Mouse (Mus musculus) midbrain, embryonic 14.5 days (tissue): ENCODE measurements at regions not wholly inside any gene's neighbourhood (a gene's known extent, or its start where the extent isn't known, plus 50 kb on each side); places are given as distances from the start of the nearest gene placed in this dataset.
A peak's percentile ranks its signal among the peaks of the same experiment; 100 is the strongest.

Experiments
- ATAC-seq: fragments of 200-750 bp; cut with Nextera tagmentation; 2 replicates; pipeline ENCODE4 v1.8.0; 2017; ENCODE audit warnings: moderate number of reproducible peaks, moderate library complexity; ENCODE audit not compliant: low FRiP score, low TSS enrichment
- DNase-seq: peaks from one replicate; pipeline ENCODE4 v3.0.0-alpha.2; 2015
- H3K27ac ChIP-seq: fragments of 300-500 bp; sonication (generic); replicated peaks from 2 replicates; pipeline ENCODE4 v1.5.1; 2014; ENCODE audit warnings: mild to moderate bottlenecking, low read depth, low read length, moderate library complexity
- H3K27me3 ChIP-seq: fragments of 300-500 bp; sonication (generic); 2 replicates; pipeline ENCODE4 v1.6.1; 2014; ENCODE audit warnings: low read length, control low read depth, mixed read lengths; ENCODE audit not compliant: control insufficient read depth, insufficient read depth
- H3K36me3 ChIP-seq: fragments of 300-500 bp; sonication (generic); 2 replicates; pipeline ENCODE4 v1.6.1; 2014; ENCODE audit warnings: low read length, control low read depth; ENCODE audit not compliant: control insufficient read depth, insufficient read depth
- H3K4me1 ChIP-seq: fragments of 300-500 bp; sonication (generic); 2 replicates; pipeline ENCODE4 v1.6.1; 2014; ENCODE audit warnings: mild to moderate bottlenecking, antibody characterized with exemption, low read length, control low read depth; ENCODE audit not compliant: control insufficient read depth, insufficient read depth
- H3K4me2 ChIP-seq: fragments of 300-500 bp; sonication (generic); 2 replicates; pipeline ENCODE4 v1.6.1; 2014; ENCODE audit warnings: mild to moderate bottlenecking, low read length, moderate library complexity
- H3K4me3 ChIP-seq: fragments of 300-500 bp; sonication (generic); replicated peaks from 2 replicates; pipeline ENCODE4 v1.5.1; 2014; ENCODE audit warnings: low read depth, low read length
- H3K9ac ChIP-seq: fragments of 300-500 bp; sonication (generic); replicated peaks from 2 replicates; pipeline ENCODE4 v1.6.1; 2014; ENCODE audit warnings: mild to moderate bottlenecking, low read length, moderate library complexity
- H3K9me3 ChIP-seq: fragments of 300-500 bp; sonication (generic); 2 replicates; pipeline ENCODE4 v1.6.1; 2016; ENCODE audit warnings: low read length, control low read depth, mixed read lengths; ENCODE audit not compliant: control insufficient read depth
- WGBS: fragments of 180-500 bp; shearing (Covaris S2); extraction: QIAGEN DNeasy Blood & Tissue Kit; methylation state at CpG from one replicate; pipeline ENCODE4 v1.1.7; 2014; 5-methylcytosine and 5-hydroxymethylcytosine counted together

GRCm38 (mm10) chr8:107691251-107691650 lies 103.0 kb upstream of the Psmd7 start:
- Histone ChIP-seq H3K9me3 (no peaks in the 10 kb centered on the region), H3K4me3 (no peak overlapping the region), H3K27ac (no peak overlapping the region), H3K36me3 (no peaks in the 10 kb centered on the region), H3K4me2 (no peak overlapping the region), H3K9ac (no peak overlapping the region), H3K27me3 (no peaks in the 10 kb centered on the region), H3K4me1 (no peaks in the 10 kb centered on the region)
- DNase-seq (no peak), ATAC-seq (no peak)
- WGBS, result 59% methylated on average over 4 of the region's 4 CpGs

DNA sequence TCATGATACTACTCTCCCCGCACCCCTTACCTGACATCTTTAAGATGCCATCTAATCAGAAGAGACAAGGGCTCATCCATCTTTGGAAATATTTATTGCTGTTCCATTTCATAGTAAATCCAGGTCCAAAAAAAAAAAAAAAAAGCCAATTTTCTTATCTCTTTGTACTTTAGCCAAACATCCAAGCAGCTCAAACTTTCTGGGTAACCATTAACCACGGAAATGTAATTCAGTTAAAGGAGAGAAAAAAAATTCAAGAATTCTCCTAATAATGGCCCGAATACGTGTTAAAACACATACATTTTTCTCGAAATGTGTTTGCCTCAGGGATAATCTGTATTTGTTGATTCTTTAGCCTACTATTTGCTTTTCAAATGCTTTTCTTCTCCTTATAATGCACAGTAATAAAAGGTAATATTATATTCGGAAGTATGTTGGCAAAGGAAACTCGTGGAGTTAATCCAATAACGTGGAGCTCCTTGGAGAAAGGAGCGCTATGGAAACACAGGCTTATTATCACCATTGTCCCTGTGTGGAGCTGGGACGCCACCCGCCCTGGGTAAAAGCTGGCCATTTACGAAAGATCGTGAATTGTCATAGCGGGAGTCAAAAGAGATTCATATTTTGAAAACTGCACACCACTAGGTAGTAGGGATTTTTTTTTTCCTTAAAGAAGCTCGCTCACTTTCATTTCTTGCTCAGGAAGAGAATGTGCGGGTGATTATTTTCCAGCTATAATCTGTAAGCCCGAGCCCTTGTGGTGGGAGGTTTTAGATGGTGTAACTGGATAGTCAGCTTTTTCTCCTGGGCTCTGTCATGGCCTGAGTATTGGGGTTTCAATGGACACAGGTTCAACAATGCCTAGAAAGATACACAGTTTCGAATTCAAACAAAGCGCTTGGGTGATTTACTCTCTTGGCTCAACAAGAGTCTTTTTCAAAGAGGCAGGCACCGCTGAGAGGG lies 108.4 kb upstream of the Psmd7 start:
- no peak overlapping the region for H3K4me3 ChIP-seq
- no peaks in the 10 kb centered on the region for H3K27me3 ChIP-seq
- H3K4me2 ChIP-seq, result no peak overlapping the region
- H3K27ac ChIP-seq, result no peak overlapping the region
- DNase-seq, result peak; percentile 37
- no peaks in the 10 kb centered on the region for H3K36me3 ChIP-seq
- no peaks in the 10 kb centered on the region for H3K9me3 ChIP-seq
- 45% methylated on average over 20 of the region's 20 CpGs for WGBS
- no peak overlapping the region for H3K9ac ChIP-seq
- peaks cover 14% of the 10 kb centered on the region for H3K4me1 ChIP-seq
- no peak for ATAC-seq

GRCm38 (mm10) chr8:107699307-107699706 lies 111.0 kb upstream of the Psmd7 start:
- Histone ChIP-seq H3K9me3 (no peaks in the 10 kb centered on the region), H3K27ac (peak overlapping the region; percentile 26; the same call in 1 of the 2 replicates), H3K9ac (no peak overlapping the region), H3K4me1 (peaks cover 14% of the 10 kb centered on the region), H3K4me2 (peak overlapping the region; percentile 19; the same call in 1 of the 2 replicates), H3K36me3 (no peaks in the 10 kb centered on the region), H3K27me3 (no peaks in the 10 kb centered on the region), H3K4me3 (no peak overlapping the region)
- ATAC-seq (no peak), DNase-seq (peak; percentile 49)
- WGBS, result 23% methylated on average over 7 of the region's 7 CpGs

DNA sequence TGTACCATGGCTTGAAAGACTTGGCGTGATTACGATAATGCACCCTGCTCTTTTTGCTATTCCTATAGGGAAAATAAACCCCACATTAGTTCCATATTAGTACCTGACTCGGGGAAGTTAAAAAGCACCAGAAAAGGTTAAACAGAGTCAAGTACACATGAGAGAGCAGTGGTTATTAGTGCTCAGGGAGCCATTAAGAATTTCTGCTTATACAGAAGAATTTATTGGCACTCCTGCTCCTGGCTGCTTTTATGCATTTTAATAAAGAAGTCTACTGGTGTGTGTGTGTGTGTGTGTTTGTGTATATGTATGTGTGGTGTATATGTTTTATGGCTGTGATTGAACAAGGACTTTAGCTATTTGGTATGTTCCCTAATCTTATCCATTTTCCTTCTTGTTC lies 111.5 kb upstream of the Psmd7 start:
- DNase-seq, result no peak
- Histone ChIP-seq H3K27ac (peak overlapping the region; percentile 26; the same call in 1 of the 2 replicates), H3K4me1 (peaks cover 14% of the 10 kb centered on the region), H3K4me2 (no peak overlapping the region), H3K36me3 (no peaks in the 10 kb centered on the region), H3K9me3 (no peaks in the 10 kb centered on the region), H3K27me3 (no peaks in the 10 kb centered on the region), H3K4me3 (no peak overlapping the region), H3K9ac (no peak overlapping the region)
- 63% methylated on average over 3 of the region's 3 CpGs for WGBS
- no peak for ATAC-seq

- Histone ChIP-seq H3K27me3 (no peaks in the 10 kb centered on the region), H3K27ac (no peak overlapping the region), H3K36me3 (no peaks in the 10 kb centered on the region), H3K4me1 (0 out of 2 replicates have a peak, but pooled peaks cover 5% of the 10 kb centered on the region), H3K9me3 (no peaks in the 10 kb centered on the region), H3K9ac (no peak overlapping the region), H3K4me2 (no peak overlapping the region), H3K4me3 (no peak overlapping the region)
- 84% methylated on average over 10 of the region's 10 CpGs for WGBS
- DNase-seq, result no peak
- no peak for ATAC-seq
These were observed 127.6 kb upstream of the Psmd7 start for GRCm38 (mm10) chr8:107715901-107716300.

DNA sequence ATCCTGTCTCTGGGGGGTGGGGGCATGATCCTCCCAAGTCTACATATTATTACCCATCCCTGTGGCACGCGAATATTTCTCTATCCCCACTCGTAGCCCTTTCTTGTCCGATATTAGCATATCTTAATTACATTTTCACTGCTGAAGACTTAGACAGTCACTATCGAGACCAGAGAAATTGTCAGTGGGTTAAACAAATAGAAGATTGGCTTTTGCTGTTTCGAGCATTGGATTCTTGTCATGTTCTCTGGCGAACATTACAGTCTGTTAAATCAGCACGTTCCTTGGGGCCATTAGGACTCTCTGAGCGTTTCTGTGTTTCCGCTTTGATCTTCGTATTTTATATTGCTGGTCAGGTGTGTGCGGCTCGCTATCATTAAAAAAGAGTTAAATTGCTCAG lies 129.6 kb upstream of the Psmd7 start:
- H3K4me3 ChIP-seq, result no peak overlapping the region

DNA sequence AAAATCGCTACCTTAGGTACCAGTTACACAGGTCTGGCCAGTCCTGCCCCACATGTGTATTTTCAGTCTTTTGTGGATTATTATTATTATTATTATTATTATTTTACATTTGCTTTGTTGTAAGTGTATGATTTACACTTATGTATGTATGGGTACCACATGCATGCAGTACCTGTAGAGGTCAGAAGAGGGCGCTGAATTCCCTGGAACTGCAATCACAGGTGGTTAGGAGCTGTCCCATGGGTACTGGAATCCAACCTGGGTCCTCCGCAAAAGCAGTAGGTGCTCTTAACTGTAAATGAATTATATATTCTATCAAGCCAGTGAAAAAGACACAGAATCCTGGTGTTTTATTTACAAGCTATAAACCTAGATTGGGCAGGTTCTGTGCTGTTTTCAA lies 131.4 kb upstream of the Psmd7 start:
- H3K4me1 ChIP-seq, result 0 out of 2 replicates have a peak, but pooled peaks cover 5% of the 10 kb centered on the region

More for the DNA sequence above, 129.6 kb upstream of the Psmd7 start:
- Histone ChIP-seq H3K27ac (peak overlapping the region; percentile 39; the same call in 1 of the 2 replicates), H3K36me3 (no peaks in the 10 kb centered on the region), H3K4me1 (0 out of 2 replicates have a peak, but pooled peaks cover 5% of the 10 kb centered on the region), H3K9me3 (no peaks in the 10 kb centered on the region), H3K4me2 (no peak overlapping the region), H3K9ac (no peak overlapping the region), H3K27me3 (no peaks in the 10 kb centered on the region)
- ATAC-seq (no peak), DNase-seq (peak; percentile 59)
- WGBS, result 59% methylated on average over 13 of the region's 13 CpGs

GRCm38 (mm10) chr8:107726716-107727115 lies 138.5 kb upstream of the Psmd7 start:
- DNase-seq (no peak), ATAC-seq (no peak)
- Histone ChIP-seq H3K36me3 (no peaks in the 10 kb centered on the region), H3K4me3 (no peak overlapping the region), H3K4me2 (no peak overlapping the region), H3K27me3 (no peaks in the 10 kb centered on the region), H3K4me1 (no peaks in the 10 kb centered on the region), H3K27ac (no peak overlapping the region), H3K9ac (no peak overlapping the region), H3K9me3 (no peaks in the 10 kb centered on the region)
- WGBS, result 94% methylated on average over 1 of the region's 1 CpGs

More for the DNA sequence above, 131.4 kb upstream of the Psmd7 start:
- Histone ChIP-seq H3K36me3 (no peaks in the 10 kb centered on the region), H3K27me3 (no peaks in the 10 kb centered on the region), H3K9me3 (no peaks in the 10 kb centered on the region), H3K27ac (no peak overlapping the region), H3K4me2 (no peak overlapping the region), H3K9ac (no peak overlapping the region), H3K4me3 (no peak overlapping the region)
- no peak for DNase-seq
- ATAC-seq, result no peak
- 70% methylated on average over 3 of the region's 3 CpGs for WGBS

- no peak for DNase-seq
- no peaks in the 10 kb centered on the region for H3K9me3 ChIP-seq
- no peak overlapping the region for H3K4me2 ChIP-seq
- H3K4me3 ChIP-seq, result no peak overlapping the region
- no peaks in the 10 kb centered on the region for H3K27me3 ChIP-seq
- no peak overlapping the region for H3K27ac ChIP-seq
- no peak for ATAC-seq
- H3K4me1 ChIP-seq, result no peaks in the 10 kb centered on the region
- H3K9ac ChIP-seq, result no peak overlapping the region
- H3K36me3 ChIP-seq, result no peaks in the 10 kb centered on the region
- 96% methylated on average over 6 of the region's 6 CpGs for WGBS
These were observed 139.0 kb upstream of the Psmd7 start for GRCm38 (mm10) chr8:107727276-107727675.
